Mouse (Mus musculus): ENCODE measurements around the gene Dazap2. TPM values are rescaled to one million over a fixed set of nuclear protein-coding genes. Genes with fewer than 3 reads are reported as not detected.

Dazap2 gene
- polyA plus RNA-seq, 1 experiment = 612 TPM

DNA sequence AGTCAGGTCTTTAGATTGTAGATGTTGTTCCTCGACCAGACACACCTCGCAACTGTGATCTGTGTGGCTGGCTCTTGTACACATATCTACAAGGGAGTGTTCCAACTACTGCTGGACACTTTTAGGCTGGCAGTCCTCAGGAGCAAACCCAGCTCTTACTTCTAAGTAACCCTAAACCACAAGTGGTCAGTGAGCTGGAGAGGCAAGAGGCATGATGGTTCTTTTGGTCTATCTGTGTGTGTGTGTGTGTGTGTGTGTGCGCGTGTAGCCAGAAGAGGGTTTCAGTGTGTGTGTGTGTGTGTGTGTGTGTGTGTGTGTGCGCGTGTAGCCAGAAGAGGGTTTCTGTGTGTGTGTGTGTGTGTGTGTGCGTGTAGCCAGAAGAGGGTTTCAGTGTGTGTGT is 27.3 kb downstream of the Dazap2 start:
- 92% methylated on average over 7 of the region's 7 CpGs for WGBS
- no peaks in the 10 kb centered on the region for H3K27me3 ChIP-seq (ENCODE audit: control insufficient read depth, insufficient read depth, low read length)
- H3K4me1 ChIP-seq (ENCODE audit: control insufficient read depth, insufficient read depth, insufficient read length) = no peaks in the 10 kb centered on the region; the same call in 1 of the 2 replicates
- H3K27ac ChIP-seq (ENCODE audit: insufficient read depth, low read length) = no peak overlapping the region
- no peak overlapping the region for H3K4me3 ChIP-seq (ENCODE audit: extremely low read depth, insufficient read depth, insufficient read length)
- H3K36me3 ChIP-seq (ENCODE audit: control insufficient read depth, insufficient read depth, low read length) = peaks cover 46% of the 10 kb centered on the region
- DNase-seq (ENCODE audit: low read depth in 1 of 2, low spot score in 2 of 2) = no peak
- TF ChIP-seq POLR2A (IDR thresholded peaks at IDR 0.05; ENCODE audit: low read depth, low read length) (no peak), CTCF (IDR thresholded peaks at IDR 0.05; ENCODE audit: extremely low read depth, insufficient read depth, insufficient read length, insufficient replicate concordance) (no peak)

DNA sequence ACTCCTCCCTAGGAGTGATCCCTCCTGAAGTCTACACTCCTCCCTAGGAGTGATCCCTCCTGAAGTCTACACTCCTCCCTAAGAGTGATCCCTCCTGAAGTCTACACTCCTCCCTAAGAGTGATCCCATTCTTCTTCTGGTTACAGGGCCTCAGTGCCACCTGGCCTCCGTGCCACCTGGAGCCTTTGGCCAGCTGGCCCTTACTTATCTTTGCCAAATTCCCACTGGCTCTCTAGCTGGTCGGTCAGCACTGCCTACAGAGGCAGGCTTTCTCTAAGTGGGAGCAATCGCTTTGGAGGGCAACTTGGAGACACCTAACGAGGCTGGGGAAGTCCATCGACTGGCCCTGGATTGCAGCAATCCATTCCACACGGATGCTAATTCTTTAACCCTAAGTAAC is 31.0 kb downstream of the Dazap2 start:
- Histone ChIP-seq H3K4me3 (ENCODE audit: extremely low read depth, insufficient read depth, insufficient read length) (no peak overlapping the region), H3K27ac (ENCODE audit: insufficient read depth, low read length) (no peak overlapping the region), H3K4me1 (ENCODE audit: control insufficient read depth, insufficient read depth, insufficient read length) (no peaks in the 10 kb centered on the region), H3K36me3 (ENCODE audit: control insufficient read depth, insufficient read depth, low read length) (peaks cover 62% of the 10 kb centered on the region), H3K27me3 (ENCODE audit: control insufficient read depth, insufficient read depth, low read length) (no peaks in the 10 kb centered on the region)
- no peak for DNase-seq (ENCODE audit: low read depth in 1 of 2, low spot score in 2 of 2)
- 92% methylated on average over 6 of the region's 6 CpGs for WGBS
- TF ChIP-seq CTCF (IDR thresholded peaks at IDR 0.05; ENCODE audit: extremely low read depth, insufficient read depth, insufficient read length, insufficient replicate concordance) (no peak), POLR2A (IDR thresholded peaks at IDR 0.05; ENCODE audit: low read depth, low read length) (no peak)

DNA sequence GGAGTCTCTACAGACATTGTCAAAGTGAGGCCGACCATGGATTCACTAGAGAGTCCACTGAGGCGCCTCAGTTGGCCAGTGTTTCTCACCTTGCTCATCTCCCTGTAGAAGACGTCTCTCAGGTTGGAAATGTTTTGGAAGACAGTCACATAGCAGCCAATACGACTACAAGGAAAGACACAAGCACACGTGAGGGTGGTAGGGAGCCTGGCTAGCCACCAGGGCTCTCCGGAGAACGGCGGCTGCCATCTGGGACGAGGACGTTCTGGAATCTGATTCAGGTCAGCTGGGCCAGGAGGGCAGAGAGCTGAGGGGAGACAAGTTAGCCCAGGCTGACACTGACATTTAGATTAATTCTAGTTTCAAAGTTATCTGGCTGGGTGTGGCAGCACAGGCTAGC is 35.0 kb downstream of the Dazap2 start:
- peaks cover 48% of the 10 kb centered on the region for H3K36me3 ChIP-seq (ENCODE audit: control insufficient read depth, insufficient read depth, low read length)
- no peaks in the 10 kb centered on the region for H3K27me3 ChIP-seq (ENCODE audit: control insufficient read depth, insufficient read depth, low read length)
- no peak for TF ChIP-seq CTCF (IDR thresholded peaks at IDR 0.05; ENCODE audit: extremely low read depth, insufficient read depth, insufficient read length, insufficient replicate concordance)
- TF ChIP-seq POLR2A (IDR thresholded peaks at IDR 0.05; ENCODE audit: low read depth, low read length) = no peak
- no peak overlapping the region for H3K27ac ChIP-seq (ENCODE audit: insufficient read depth, low read length)
- 96% methylated on average over 10 of the region's 10 CpGs for WGBS
- H3K4me1 ChIP-seq (ENCODE audit: control insufficient read depth, insufficient read depth, insufficient read length) = no peaks in the 10 kb centered on the region
- DNase-seq (ENCODE audit: low read depth in 1 of 2, low spot score in 2 of 2) = no peak
- no peak overlapping the region for H3K4me3 ChIP-seq (ENCODE audit: extremely low read depth, insufficient read depth, insufficient read length)

DNA sequence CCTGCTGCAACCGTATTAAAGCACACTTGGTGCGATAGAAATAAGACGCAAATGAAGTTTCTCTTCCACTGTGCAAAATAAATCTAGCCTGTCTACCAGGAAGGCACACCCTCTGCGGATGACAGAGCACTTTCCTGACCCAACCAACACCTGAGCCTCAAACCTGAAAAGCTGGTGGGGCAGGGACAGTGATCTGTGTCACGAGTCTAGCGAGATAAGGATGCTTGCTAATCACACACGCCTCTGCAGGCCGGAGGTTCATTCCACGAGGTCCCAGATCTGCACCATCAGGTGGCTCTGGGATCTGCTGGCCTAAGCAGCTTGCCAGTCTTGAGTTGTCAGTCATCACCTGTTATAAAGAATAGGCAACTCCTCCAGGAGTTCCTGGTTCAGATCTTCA is 36.5 kb downstream of the Dazap2 start:
- H3K36me3 ChIP-seq (ENCODE audit: control insufficient read depth, insufficient read depth, low read length) = peaks cover 43% of the 10 kb centered on the region
- TF ChIP-seq POLR2A (IDR thresholded peaks at IDR 0.05; ENCODE audit: low read depth, low read length) = no peak
- no peak for TF ChIP-seq CTCF (IDR thresholded peaks at IDR 0.05; ENCODE audit: extremely low read depth, insufficient read depth, insufficient read length, insufficient replicate concordance)
- 80% methylated on average over 9 of the region's 9 CpGs for WGBS

DNA sequence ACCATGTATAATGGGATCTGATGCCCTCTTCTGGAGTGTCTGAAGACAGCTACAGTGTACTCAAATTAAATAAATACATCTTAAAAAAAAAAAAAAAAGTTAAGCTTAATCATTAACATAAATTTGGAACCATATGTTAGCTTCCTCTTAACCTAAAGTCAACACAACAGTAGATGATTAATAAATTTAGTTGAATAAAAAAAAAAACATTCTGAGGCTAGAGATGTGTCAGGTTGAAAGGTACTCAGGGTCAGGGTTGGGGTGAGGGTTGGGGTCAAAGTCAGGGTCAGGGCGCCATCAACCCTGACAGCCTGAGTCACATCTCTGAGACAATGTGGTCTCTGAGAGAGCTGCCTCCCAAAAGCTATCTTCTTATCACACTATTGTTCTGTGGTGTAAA is 39.1 kb downstream of the Dazap2 start:
- H3K4me1 ChIP-seq (ENCODE audit: control insufficient read depth, insufficient read depth, insufficient read length) = no peaks in the 10 kb centered on the region

More for the DNA sequence above, 36.5 kb downstream of the Dazap2 start:
- Histone ChIP-seq H3K4me3 (ENCODE audit: extremely low read depth, insufficient read depth, insufficient read length) (no peak overlapping the region), H3K4me1 (ENCODE audit: control insufficient read depth, insufficient read depth, insufficient read length) (no peaks in the 10 kb centered on the region), H3K27ac (ENCODE audit: insufficient read depth, low read length) (no peak overlapping the region), H3K27me3 (ENCODE audit: control insufficient read depth, insufficient read depth, low read length) (no peaks in the 10 kb centered on the region)
- DNase-seq (ENCODE audit: low read depth in 1 of 2, low spot score in 2 of 2) = no peak

DNA sequence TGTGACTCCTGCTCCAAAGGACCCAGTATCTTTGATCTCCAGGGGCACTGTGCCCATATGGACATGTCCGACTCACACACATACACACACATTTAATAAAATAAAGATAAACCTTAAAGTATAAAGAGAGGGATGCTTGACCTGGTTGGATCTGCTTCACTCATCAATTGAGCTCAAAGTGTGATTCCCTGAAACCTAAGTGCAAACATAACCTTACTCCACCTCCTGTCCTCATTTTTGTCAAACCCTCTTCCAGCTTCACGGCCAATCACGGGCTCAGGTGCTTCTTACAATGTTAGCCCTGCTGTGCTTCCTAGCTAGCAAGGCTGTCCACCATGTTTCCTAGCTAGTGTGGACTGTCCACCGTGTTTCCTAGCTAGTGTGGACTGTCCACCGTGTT is 40.1 kb downstream of the Dazap2 start:
- no peak for DNase-seq (ENCODE audit: low read depth in 1 of 2, low spot score in 2 of 2)
- 90% methylated on average over 5 of the region's 5 CpGs for WGBS
- Histone ChIP-seq H3K27me3 (ENCODE audit: control insufficient read depth, insufficient read depth, low read length) (no peaks in the 10 kb centered on the region), H3K36me3 (ENCODE audit: control insufficient read depth, insufficient read depth, low read length) (peaks cover 46% of the 10 kb centered on the region), H3K27ac (ENCODE audit: insufficient read depth, low read length) (no peak overlapping the region), H3K4me3 (ENCODE audit: extremely low read depth, insufficient read depth, insufficient read length) (no peak overlapping the region), H3K4me1 (ENCODE audit: control insufficient read depth, insufficient read depth, insufficient read length) (no peaks in the 10 kb centered on the region)
- TF ChIP-seq POLR2A (IDR thresholded peaks at IDR 0.05; ENCODE audit: low read depth, low read length) (no peak), CTCF (IDR thresholded peaks at IDR 0.05; ENCODE audit: extremely low read depth, insufficient read depth, insufficient read length, insufficient replicate concordance) (no peak)

More for the DNA sequence above, 39.1 kb downstream of the Dazap2 start:
- no peak for TF ChIP-seq POLR2A (IDR thresholded peaks at IDR 0.05; ENCODE audit: low read depth, low read length)
- no peak for TF ChIP-seq CTCF (IDR thresholded peaks at IDR 0.05; ENCODE audit: extremely low read depth, insufficient read depth, insufficient read length, insufficient replicate concordance)
- Histone ChIP-seq H3K4me3 (ENCODE audit: extremely low read depth, insufficient read depth, insufficient read length) (no peak overlapping the region), H3K27me3 (ENCODE audit: control insufficient read depth, insufficient read depth, low read length) (no peaks in the 10 kb centered on the region), H3K27ac (ENCODE audit: insufficient read depth, low read length) (no peak overlapping the region), H3K36me3 (ENCODE audit: control insufficient read depth, insufficient read depth, low read length) (peaks cover 46% of the 10 kb centered on the region)
- WGBS = 91% methylated on average over 1 of the region's 1 CpGs
- DNase-seq (ENCODE audit: low read depth in 1 of 2, low spot score in 2 of 2) = no peak

DNA sequence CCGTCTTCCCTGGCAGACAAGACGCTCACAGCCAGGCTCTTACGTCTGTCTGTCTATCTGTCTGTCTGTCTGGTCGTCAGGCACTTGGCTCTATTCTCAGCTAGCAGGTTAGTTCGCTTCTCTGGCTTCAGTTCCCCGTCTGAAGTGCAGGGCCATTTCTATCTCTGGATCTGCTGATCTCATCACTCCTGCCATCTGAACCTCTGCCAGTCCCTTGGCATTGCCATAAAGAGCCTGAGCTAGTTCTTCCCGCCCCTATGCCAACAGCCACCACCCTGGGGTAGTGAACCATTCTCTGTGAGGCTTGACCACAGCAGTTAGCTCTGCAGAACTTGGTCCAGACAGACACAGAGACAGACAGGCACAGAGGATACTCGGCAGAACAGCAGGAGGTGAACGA is 45.2 kb downstream of the Dazap2 start:
- TF ChIP-seq POLR2A (IDR thresholded peaks at IDR 0.05; ENCODE audit: low read depth, low read length) (no peak), CTCF (IDR thresholded peaks at IDR 0.05; ENCODE audit: extremely low read depth, insufficient read depth, insufficient read length, insufficient replicate concordance) (no peak)
- H3K27me3 ChIP-seq (ENCODE audit: control insufficient read depth, insufficient read depth, low read length) = no peaks in the 10 kb centered on the region
- peaks cover 14% of the 10 kb centered on the region; the same call in 1 of the 2 replicates for H3K4me1 ChIP-seq (ENCODE audit: control insufficient read depth, insufficient read depth, insufficient read length)
- no peak overlapping the region for H3K4me3 ChIP-seq (ENCODE audit: extremely low read depth, insufficient read depth, insufficient read length)
- no peak overlapping the region for H3K27ac ChIP-seq (ENCODE audit: insufficient read depth, low read length)
- WGBS = 84% methylated on average over 9 of the region's 9 CpGs
- DNase-seq (ENCODE audit: low read depth in 1 of 2, low spot score in 2 of 2) = no peak
- peaks cover 31% of the 10 kb centered on the region for H3K36me3 ChIP-seq (ENCODE audit: control insufficient read depth, insufficient read depth, low read length)

Measured in spleen, adult 2 months (tissue).